Mouse (Mus musculus) bone marrow, adult 2 months (tissue): ENCODE results near the gene Vmn2r86. TPM values are rescaled to one million over a fixed set of nuclear protein-coding genes. Genes with fewer than 3 reads are reported as not detected.

ENCODE experiments used
- H3K27ac ChIP-seq: fragments of 200-500 bp; 2 replicates; pipeline ENCODE4 v1.5.1; 2012; ENCODE audit warnings: low read depth, mild to moderate bottlenecking, control low read depth, inconsistent platforms, low read length; ENCODE audit not compliant: control insufficient read depth, poor library complexity, insufficient read depth
- H3K4me1 ChIP-seq: fragments of 200-500 bp; 2 replicates; pipeline ENCODE4 v1.6.1; 2011; ENCODE audit warnings: low read length; ENCODE audit not compliant: control insufficient read depth, insufficient read depth
- H3K4me3 ChIP-seq: fragments of 200-500 bp; replicated peaks from 2 replicates; pipeline ENCODE3; 2011; ENCODE audit warnings: mild to moderate bottlenecking, low read depth, low read length, control low read depth; ENCODE audit not compliant: control insufficient read depth
- CTCF ChIP-seq: fragments of 200-500 bp; IDR thresholded peaks from 2 replicates; pipeline ENCODE4 v1.5.1; 2011; ENCODE audit warnings: low read length, control low read depth; ENCODE audit not compliant: control insufficient read depth, insufficient read depth
- POLR2A ChIP-seq: fragments of 200-500 bp; IDR thresholded peaks from 2 replicates; pipeline ENCODE4 v1.6.1; 2011; ENCODE audit warnings: low read depth, mild to moderate bottlenecking, control low read depth, low read length, borderline replicate concordance; ENCODE audit not compliant: control insufficient read depth
- polyA plus RNA-seq: library from polyadenylated mRNA; stranded (reverse); fragments of >200 nt; gene quantifications from 2 replicates; pipeline ENCODE4 v1.2.4, GENCODE M21; 2011; ENCODE audit warnings: low replicate concordance; ENCODE audit not compliant: missing spikeins, insufficient read depth, insufficient read length

The Vmn2r86 gene
- polyA plus RNA-seq, 1 experiment: not detected

DNA sequence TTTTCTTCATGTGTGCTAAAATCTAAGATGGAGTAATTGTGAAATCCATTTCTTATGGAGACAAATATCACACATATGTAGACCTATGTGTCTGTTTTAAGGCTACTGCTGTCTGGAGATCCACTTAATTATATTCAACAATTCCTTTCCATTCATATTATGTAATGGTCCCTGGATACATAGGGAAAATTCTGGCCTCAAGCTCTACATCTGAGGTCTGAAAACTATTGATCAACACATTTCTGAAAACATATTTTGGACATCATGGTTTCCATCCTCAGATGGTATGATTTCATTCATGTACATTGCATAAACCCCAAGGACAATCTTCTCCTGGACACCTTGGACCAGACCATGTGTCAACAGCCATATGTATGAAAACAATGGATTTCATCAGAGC lies 61.6 kb downstream of the Vmn2r86 start, which contains the start of gene Vmn2r84:
TSS of gene Vmn2r84 (minus strand) at position 101 of the 400 bp plus-strand sequence.
- no peak within 1 kb of the TSS for H3K27ac ChIP-seq
- H3K4me3 ChIP-seq: no peak within 1 kb of the TSS
- no peaks in the 10 kb centered on the region for H3K4me1 ChIP-seq
- TF ChIP-seq POLR2A (no peak), CTCF (no peak)

Other genes starting within 250 kb of the Vmn2r86 start
- not detected in 2 replicates for gene Olfr827, start 241.6 kb downstream of the Vmn2r86 start, polyA plus RNA-seq
- gene Neurod4, start 175.8 kb downstream of the Vmn2r86 start, polyA plus RNA-seq: not detected in 2 replicates
- gene Tespa1, start 133.2 kb downstream of the Vmn2r86 start, polyA plus RNA-seq: 4.5 and 7.9 TPM in 2 replicates
- 0.18 TPM in 1 of 2 replicates, not detected in the other for gene Vmn2r84, start 61.7 kb downstream of the Vmn2r86 start, polyA plus RNA-seq
- gene Vmn2r85, start 26.3 kb downstream of the Vmn2r86 start, polyA plus RNA-seq: not detected in 2 replicates
- not detected in 2 replicates for gene Vmn2r87, start 41.3 kb upstream of the Vmn2r86 start, polyA plus RNA-seq